Mouse (Mus musculus) embryonic facial prominence, embryonic 12.5 days (tissue): ENCODE data around the gene Ehhadh. TPM values are rescaled to one million over a fixed set of nuclear protein-coding genes. Genes with fewer than 3 reads are reported as not detected.

ENCODE experiments used
- ATAC-seq: fragments of 200-750 bp; cut with Nextera tagmentation; 2 replicates; pipeline ENCODE4 v1.8.0; 2017; ENCODE audit not compliant: insufficient number of reproducible peaks, insufficient read depth, low FRiP score, low TSS enrichment
- H3K27ac ChIP-seq: fragments of 300-500 bp; sonication (generic); 2 replicates; pipeline ENCODE4 v1.5.1; 2016; ENCODE audit warnings: mild to moderate bottlenecking
- H3K27me3 ChIP-seq: fragments of 300-500 bp; sonication (generic); 2 replicates; pipeline ENCODE4 v1.6.1; 2016; ENCODE audit warnings: mild to moderate bottlenecking, moderate library complexity
- H3K36me3 ChIP-seq: fragments of 300-500 bp; sonication (generic); 2 replicates; pipeline ENCODE4 v1.6.1; 2016; ENCODE audit warnings: mild to moderate bottlenecking
- H3K4me1 ChIP-seq: fragments of 300-500 bp; sonication (generic); 2 replicates; pipeline ENCODE4 v1.6.1; 2016
- H3K4me2 ChIP-seq: fragments of 300-500 bp; sonication (generic); replicated peaks from 2 replicates; pipeline ENCODE4 v1.6.1; 2016; ENCODE audit warnings: mild to moderate bottlenecking, moderate library complexity
- H3K4me3 ChIP-seq: fragments of 300-500 bp; sonication (generic); 2 replicates; pipeline ENCODE4 v1.5.1; 2016; ENCODE audit warnings: mild to moderate bottlenecking
- H3K9ac ChIP-seq: fragments of 300-500 bp; sonication (generic); 2 replicates; pipeline ENCODE4 v1.6.1; 2016; ENCODE audit warnings: mild to moderate bottlenecking, moderate library complexity
- H3K9me3 ChIP-seq: fragments of 300-500 bp; sonication (generic); 2 replicates; pipeline ENCODE4 v1.6.1; 2016; ENCODE audit warnings: mild to moderate bottlenecking, moderate library complexity
- WGBS: fragments of 180-500 bp; shearing (Covaris S2); methylation state at CpG from one replicate; pipeline ENCODE4 v1.1.7; 2016; 5-methylcytosine and 5-hydroxymethylcytosine counted together
- polyA plus RNA-seq: library from polyadenylated mRNA; unstranded; fragments of >200 nt; fragmentation: Nextera tagmentation; extraction: Ambion mirVana; gene quantifications from 2 replicates; pipeline ENCODE4 v1.2.1, GENCODE M21; 2016

Gene Ehhadh
- polyA plus RNA-seq, 1 experiment from 2014 or later, result 2.4 TPM

GRCm38 (mm10) chr16:21778293-21778866 is 9.2 kb downstream of the Ehhadh start:
- H3K4me2 ChIP-seq, result 0 out of 2 replicates have a peak overlapping the region, but pooled peaks have one; percentile 20

GRCm38 (mm10) chr16:21774725-21775124 is 12.9 kb downstream of the Ehhadh start:
- ATAC-seq, result no peak
- no peaks in the 10 kb centered on the region for H3K36me3 ChIP-seq
- H3K27ac ChIP-seq, result no peak overlapping the region
- H3K9ac ChIP-seq, result no peak overlapping the region
- H3K4me3 ChIP-seq, result no peak overlapping the region
- H3K4me2 ChIP-seq, result no peak overlapping the region
- no peaks in the 10 kb centered on the region for H3K9me3 ChIP-seq
- WGBS, result 85% methylated on average over 4 of the region's 4 CpGs
- no peaks in the 10 kb centered on the region for H3K27me3 ChIP-seq
- no peaks in the 10 kb centered on the region for H3K4me1 ChIP-seq

More at GRCm38 (mm10) chr16:21778293-21778866, 9.2 kb downstream of the Ehhadh start:
- H3K9ac ChIP-seq, result no peak overlapping the region
- no peaks in the 10 kb centered on the region for H3K9me3 ChIP-seq
- H3K27ac ChIP-seq, result no peak overlapping the region
- H3K27me3 ChIP-seq, result no peaks in the 10 kb centered on the region
- no peaks in the 10 kb centered on the region for H3K4me1 ChIP-seq
- 43% methylated on average over 3 of the region's 3 CpGs for WGBS
- no peaks in the 10 kb centered on the region for H3K36me3 ChIP-seq
- no peak for ATAC-seq
- peak overlapping the region; percentile 30 for H3K4me3 ChIP-seq

GRCm38 (mm10) chr16:21769667-21770066 is 17.9 kb downstream of the Ehhadh start:
- no peak for ATAC-seq
- Histone ChIP-seq H3K4me3 (no peak overlapping the region), H3K9ac (no peak overlapping the region), H3K4me1 (no peaks in the 10 kb centered on the region), H3K9me3 (no peaks in the 10 kb centered on the region), H3K27me3 (no peaks in the 10 kb centered on the region), H3K36me3 (no peaks in the 10 kb centered on the region), H3K27ac (no peak overlapping the region), H3K4me2 (no peak overlapping the region)
- WGBS, result 76% methylated on average over 5 of the region's 5 CpGs

GRCm38 (mm10) chr16:21768255-21768654 is 19.4 kb downstream of the Ehhadh start:
- no peak for ATAC-seq
- Histone ChIP-seq H3K27me3 (no peaks in the 10 kb centered on the region), H3K9ac (no peak overlapping the region), H3K4me2 (no peak overlapping the region), H3K9me3 (no peaks in the 10 kb centered on the region), H3K4me3 (no peak overlapping the region), H3K27ac (no peak overlapping the region), H3K36me3 (no peaks in the 10 kb centered on the region), H3K4me1 (no peaks in the 10 kb centered on the region)
- 77% methylated on average over 3 of the region's 3 CpGs for WGBS

GRCm38 (mm10) chr16:21758447-21758846 is 29.2 kb downstream of the Ehhadh start:
- Histone ChIP-seq H3K27me3 (no peaks in the 10 kb centered on the region), H3K36me3 (no peaks in the 10 kb centered on the region), H3K9me3 (no peaks in the 10 kb centered on the region), H3K4me2 (no peak overlapping the region), H3K4me3 (no peak overlapping the region), H3K27ac (no peak overlapping the region), H3K9ac (no peak overlapping the region), H3K4me1 (no peaks in the 10 kb centered on the region)
- WGBS, result 83% methylated on average over 1 of the region's 1 CpGs
- ATAC-seq, result no peak

- ATAC-seq, result no peak
- Histone ChIP-seq H3K4me1 (no peaks in the 10 kb centered on the region), H3K4me3 (no peak overlapping the region), H3K4me2 (no peak overlapping the region), H3K9me3 (no peaks in the 10 kb centered on the region), H3K9ac (no peak overlapping the region), H3K36me3 (no peaks in the 10 kb centered on the region), H3K27ac (no peak overlapping the region), H3K27me3 (no peaks in the 10 kb centered on the region)
- 92% methylated on average over 6 of the region's 6 CpGs for WGBS
Observed at GRCm38 (mm10) chr16:21743401-21743800, 44.2 kb downstream of the Ehhadh start.

- H3K4me1 ChIP-seq, result no peaks in the 10 kb centered on the region
- WGBS, result 88% methylated on average over 5 of the region's 5 CpGs
- H3K36me3 ChIP-seq, result no peaks in the 10 kb centered on the region
- H3K4me2 ChIP-seq, result no peak overlapping the region
- no peak overlapping the region for H3K4me3 ChIP-seq
- no peaks in the 10 kb centered on the region for H3K9me3 ChIP-seq
- no peak overlapping the region for H3K27ac ChIP-seq
- no peaks in the 10 kb centered on the region for H3K27me3 ChIP-seq
- no peak overlapping the region for H3K9ac ChIP-seq
- no peak for ATAC-seq
Observed at GRCm38 (mm10) chr16:21742898-21743297, 44.7 kb downstream of the Ehhadh start.

- H3K9ac ChIP-seq, result no peak overlapping the region
- no peaks in the 10 kb centered on the region for H3K36me3 ChIP-seq
- no peak overlapping the region for H3K4me2 ChIP-seq
- 82% methylated on average over 5 of the region's 5 CpGs for WGBS
- H3K4me1 ChIP-seq, result no peaks in the 10 kb centered on the region
- H3K27me3 ChIP-seq, result no peaks in the 10 kb centered on the region
- no peak overlapping the region for H3K4me3 ChIP-seq
- ATAC-seq, result no peak
- no peak overlapping the region for H3K27ac ChIP-seq
- no peaks in the 10 kb centered on the region for H3K9me3 ChIP-seq
Observed at GRCm38 (mm10) chr16:21742191-21742870, 45.3 kb downstream of the Ehhadh start.

GRCm38 (mm10) chr16:21741542-21741941 is 46.1 kb downstream of the Ehhadh start:
- no peak overlapping the region for H3K27ac ChIP-seq
- 85% methylated on average over 3 of the region's 3 CpGs for WGBS
- no peak overlapping the region for H3K4me3 ChIP-seq
- H3K4me2 ChIP-seq, result no peak overlapping the region
- H3K36me3 ChIP-seq, result no peaks in the 10 kb centered on the region
- no peak for ATAC-seq
- H3K27me3 ChIP-seq, result no peaks in the 10 kb centered on the region
- no peak overlapping the region for H3K9ac ChIP-seq
- H3K9me3 ChIP-seq, result no peaks in the 10 kb centered on the region
- H3K4me1 ChIP-seq, result no peaks in the 10 kb centered on the region

- Histone ChIP-seq H3K4me1 (no peaks in the 10 kb centered on the region), H3K27ac (no peak overlapping the region), H3K9me3 (no peaks in the 10 kb centered on the region), H3K4me2 (no peak overlapping the region), H3K9ac (no peak overlapping the region), H3K4me3 (no peak overlapping the region), H3K27me3 (no peaks in the 10 kb centered on the region), H3K36me3 (no peaks in the 10 kb centered on the region)
- 57% methylated on average over 1 of the region's 1 CpGs for WGBS
- no peak for ATAC-seq
Observed at GRCm38 (mm10) chr16:21735638-21736037, 52.0 kb downstream of the Ehhadh start.

- WGBS, result 50% methylated on average over 10 of the region's 10 CpGs
- H3K9me3 ChIP-seq, result no peaks in the 10 kb centered on the region
- no peak overlapping the region for H3K27ac ChIP-seq
- no peak overlapping the region; the same call in 1 of the 2 replicates for H3K4me2 ChIP-seq
- no peak overlapping the region for H3K4me3 ChIP-seq
- no peaks in the 10 kb centered on the region for H3K36me3 ChIP-seq
- no peaks in the 10 kb centered on the region for H3K27me3 ChIP-seq
- H3K4me1 ChIP-seq, result no peaks in the 10 kb centered on the region
- ATAC-seq, result no peak
- H3K9ac ChIP-seq, result no peak overlapping the region
Observed at GRCm38 (mm10) chr16:21727897-21728364, 59.7 kb downstream of the Ehhadh start.

GRCm38 (mm10) chr16:21727421-21727820 is 60.2 kb downstream of the Ehhadh start:
- Histone ChIP-seq H3K9me3 (no peaks in the 10 kb centered on the region), H3K4me3 (no peak overlapping the region), H3K4me1 (no peaks in the 10 kb centered on the region), H3K27me3 (no peaks in the 10 kb centered on the region), H3K4me2 (no peak overlapping the region), H3K36me3 (no peaks in the 10 kb centered on the region), H3K9ac (no peak overlapping the region), H3K27ac (no peak overlapping the region)
- 87% methylated on average over 3 of the region's 3 CpGs for WGBS
- ATAC-seq, result no peak
